Mouse (Mus musculus): ENCODE measurements around the gene Aldh5a1.
"Not testable (repeated sequence)": the region's sequence is repeated elsewhere in the genome, so short reads cannot be mapped to it uniquely, and the experiment has no call there.

GRCm38 (mm10) chr13:24971776-24972175 lies 34.3 kb upstream of the Aldh5a1 start:
- TF ChIP-seq POLR2A (IDR thresholded peaks at IDR 0.05; ENCODE audit: insufficient read depth, low read depth, low read length); CTCF (IDR thresholded peaks at IDR 0.05): not testable (repeated sequence)
